Mouse (Mus musculus): ENCODE data around the gene Dbi. TPM values are rescaled to one million over a fixed set of nuclear protein-coding genes. Genes with fewer than 3 reads are reported as not detected.
A peak's percentile ranks its signal among the peaks of the same experiment; 100 is the strongest.

Gene Dbi
- polyA plus RNA-seq, 2 experiments: 340 to 662 TPM

DNA sequence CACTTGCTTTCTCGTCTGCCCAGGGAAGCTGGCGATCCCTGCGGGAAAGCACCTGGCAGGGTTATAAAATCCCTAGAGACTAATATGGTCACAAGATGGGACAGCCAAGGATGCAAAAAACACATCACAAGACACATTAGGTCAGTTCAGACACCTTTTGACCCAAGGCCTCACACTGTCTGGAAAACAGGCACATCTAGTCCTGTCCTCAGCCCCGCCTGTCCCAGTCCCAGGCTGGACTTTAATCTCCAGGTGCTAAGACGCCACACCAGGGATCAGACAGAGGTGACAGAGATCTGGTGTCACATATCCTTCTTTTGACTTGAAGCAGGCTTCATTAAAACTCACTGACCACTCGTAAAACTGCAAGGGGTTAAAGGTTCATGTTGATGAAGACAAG, 50.7 kb downstream of the Dbi start:
- Histone ChIP-seq H3K4me1 (replicated peaks; ENCODE audit: control insufficient read depth in 2 of 2, insufficient read depth in 2 of 2, low read length in 1 of 2) (peaks cover 0 to 10% of the 10 kb centered on the region in 2 experiments; a peak in 2 of 4 replicates), H3K27me3 (ENCODE audit: control insufficient read depth, insufficient read depth, low read length) (peaks cover 6% of the 10 kb centered on the region), H3K4me2 (ENCODE audit: low read depth) (no peak overlapping the region; the same call in 1 of the 2 replicates), H3K36me3 (replicated peaks; ENCODE audit: control insufficient read depth, insufficient read depth, low read depth) (no peaks in the 10 kb centered on the region), H3K9ac (replicated peaks) (no peak overlapping the region), H3K27ac (no peak overlapping the region), H3K9me3 (ENCODE audit: control insufficient read depth, low read length) (no peaks in the 10 kb centered on the region), H3K4me3 (ENCODE audit: insufficient read depth in 1 of 2, low read depth in 2 of 2, low read length in 2 of 2) (no peak overlapping the region)
- ATAC-seq (ENCODE audit: insufficient read depth) (no peak), DNase-seq (ENCODE audit: low read depth in 3 of 3, low spot score in 3 of 3) (no peak)
- TF ChIP-seq EP300 (IDR thresholded peaks at IDR 0.05; ENCODE audit: low read depth) (no peak), CTCF (IDR thresholded peaks at IDR 0.05; ENCODE audit: low read depth) (no peak)
- WGBS (ENCODE audit: insufficient replicate concordance): 57% methylated on average over 6 of the region's 6 CpGs

DNA sequence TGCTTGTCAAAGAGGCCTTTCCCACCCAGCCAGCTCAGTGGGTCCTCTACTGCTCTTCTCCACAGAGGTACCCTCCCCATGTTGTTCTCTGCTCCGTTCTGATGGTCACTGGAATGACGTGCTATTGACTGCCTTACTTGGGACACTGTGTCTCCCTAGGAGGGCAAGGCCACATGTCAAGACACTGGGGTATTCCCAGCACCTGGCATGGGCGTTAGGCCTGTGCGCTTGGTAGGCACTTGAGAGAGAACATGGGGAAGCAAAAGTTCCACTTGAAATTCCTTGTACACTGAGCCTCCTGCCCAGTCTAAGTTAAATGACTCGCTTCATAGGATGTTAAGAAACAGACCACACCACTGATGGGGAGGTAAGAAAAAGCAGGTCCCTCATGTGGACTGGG, 51.8 kb downstream of the Dbi start:
- Histone ChIP-seq H3K4me3 (ENCODE audit: insufficient read depth in 1 of 2, low read depth in 2 of 2, low read length in 2 of 2) (no peak overlapping the region), H3K4me2 (ENCODE audit: low read depth) (no peak overlapping the region), H3K36me3 (replicated peaks; ENCODE audit: control insufficient read depth, insufficient read depth, low read depth) (no peaks in the 10 kb centered on the region), H3K27ac (no peak overlapping the region), H3K27me3 (ENCODE audit: control insufficient read depth, insufficient read depth, low read length) (peaks cover 6% of the 10 kb centered on the region), H3K9ac (replicated peaks) (no peak overlapping the region), H3K4me1 (replicated peaks; ENCODE audit: control insufficient read depth in 2 of 2, insufficient read depth in 2 of 2, low read length in 1 of 2) (peaks cover 0 to 13% of the 10 kb centered on the region in 2 experiments; a peak in 2 of 4 replicates), H3K9me3 (ENCODE audit: control insufficient read depth, low read length) (no peaks in the 10 kb centered on the region)
- 59% methylated on average over 5 of the region's 5 CpGs for WGBS (ENCODE audit: insufficient replicate concordance)
- no peak for ATAC-seq (ENCODE audit: insufficient read depth)
- TF ChIP-seq CTCF (IDR thresholded peaks at IDR 0.05; ENCODE audit: low read depth) (no peak), EP300 (IDR thresholded peaks at IDR 0.05; ENCODE audit: low read depth) (no peak)
- no peak for DNase-seq (ENCODE audit: low read depth in 3 of 3, low spot score in 3 of 3)

DNA sequence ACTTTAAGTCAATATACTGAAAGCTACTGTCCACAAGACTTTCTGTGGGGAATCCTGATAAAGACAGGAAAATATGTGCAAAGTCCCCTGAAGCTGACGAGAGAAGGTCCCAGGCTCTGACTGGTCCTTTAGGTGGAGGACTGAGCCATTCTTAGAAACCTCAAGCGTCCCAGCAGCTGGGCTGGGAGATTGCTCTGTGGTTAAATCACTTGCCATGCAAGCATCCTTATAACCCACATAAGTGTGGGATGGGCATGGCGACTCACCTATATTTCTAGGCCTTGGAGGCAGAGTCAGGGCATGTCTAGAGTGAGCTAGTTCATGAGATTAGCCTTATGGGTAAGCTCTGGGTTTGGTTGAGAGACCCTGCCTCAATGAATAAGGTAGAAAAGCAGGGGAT, 54.3 kb downstream of the Dbi start:
- no peak overlapping the region for H3K27ac ChIP-seq
- 36% methylated on average over 3 of the region's 3 CpGs for WGBS (ENCODE audit: insufficient replicate concordance)
- H3K9ac ChIP-seq (replicated peaks): no peak overlapping the region
- no peaks in the 10 kb centered on the region for H3K9me3 ChIP-seq (ENCODE audit: control insufficient read depth, low read length)
- H3K4me3 ChIP-seq (ENCODE audit: insufficient read depth in 1 of 2, low read depth in 2 of 2, low read length in 2 of 2): no peak overlapping the region
- H3K4me1 ChIP-seq (replicated peaks; ENCODE audit: control insufficient read depth in 2 of 2, insufficient read depth in 2 of 2, low read length in 1 of 2): peaks cover 0 to 12% of the 10 kb centered on the region in 2 experiments; a peak in 2 of 4 replicates
- TF ChIP-seq CTCF (IDR thresholded peaks at IDR 0.05; ENCODE audit: low read depth): no peak
- TF ChIP-seq EP300 (IDR thresholded peaks at IDR 0.05; ENCODE audit: low read depth): no peak
- H3K27me3 ChIP-seq (ENCODE audit: control insufficient read depth, insufficient read depth, low read length): no peaks in the 10 kb centered on the region
- no peak overlapping the region for H3K4me2 ChIP-seq (ENCODE audit: low read depth)
- no peaks in the 10 kb centered on the region for H3K36me3 ChIP-seq (replicated peaks; ENCODE audit: control insufficient read depth, insufficient read depth, low read depth)
- ATAC-seq (ENCODE audit: insufficient read depth): no peak; the same call in 1 of the 2 replicates
- DNase-seq (ENCODE audit: low read depth in 3 of 3, low spot score in 3 of 3): no peak

DNA sequence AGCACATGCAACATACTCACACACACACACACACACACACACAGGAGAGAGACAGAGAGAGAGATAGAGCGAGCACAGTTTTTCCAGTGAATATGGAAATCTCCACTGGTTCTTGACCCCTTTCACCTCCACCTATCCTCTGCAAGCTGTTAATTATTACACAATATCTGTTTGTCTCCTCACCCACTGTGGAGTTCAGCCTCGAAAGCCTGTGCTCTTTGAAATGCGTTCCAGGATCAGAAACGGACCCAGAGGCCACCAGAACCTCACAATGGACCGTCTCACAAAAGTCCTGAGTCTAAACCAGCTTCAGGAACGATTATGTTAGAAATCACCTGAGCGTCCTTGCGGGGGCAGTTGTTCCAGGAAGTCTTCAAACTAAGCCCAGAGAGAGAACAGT, 54.7 kb downstream of the Dbi start:
- no peak for TF ChIP-seq CTCF (IDR thresholded peaks at IDR 0.05; ENCODE audit: low read depth)
- TF ChIP-seq EP300 (IDR thresholded peaks at IDR 0.05; ENCODE audit: low read depth): no peak
- Histone ChIP-seq H3K27me3 (ENCODE audit: control insufficient read depth, insufficient read depth, low read length) (no peaks in the 10 kb centered on the region), H3K27ac (no peak overlapping the region), H3K4me1 (replicated peaks; ENCODE audit: control insufficient read depth in 2 of 2, insufficient read depth in 2 of 2, low read length in 1 of 2) (peaks cover 0 to 12% of the 10 kb centered on the region in 2 experiments; a peak in 2 of 4 replicates), H3K4me3 (ENCODE audit: insufficient read depth in 1 of 2, low read depth in 2 of 2, low read length in 2 of 2) (no peak overlapping the region), H3K4me2 (ENCODE audit: low read depth) (no peak overlapping the region), H3K36me3 (replicated peaks; ENCODE audit: control insufficient read depth, insufficient read depth, low read depth) (no peaks in the 10 kb centered on the region), H3K9me3 (ENCODE audit: control insufficient read depth, low read length) (no peaks in the 10 kb centered on the region), H3K9ac (replicated peaks) (no peak overlapping the region)
- DNase-seq (ENCODE audit: low read depth in 3 of 3, low spot score in 3 of 3) (no peak), ATAC-seq (ENCODE audit: insufficient read depth) (peak; percentile 49; the same call in 1 of the 2 replicates)
- WGBS (ENCODE audit: insufficient replicate concordance): 59% methylated on average over 8 of the region's 8 CpGs

DNA sequence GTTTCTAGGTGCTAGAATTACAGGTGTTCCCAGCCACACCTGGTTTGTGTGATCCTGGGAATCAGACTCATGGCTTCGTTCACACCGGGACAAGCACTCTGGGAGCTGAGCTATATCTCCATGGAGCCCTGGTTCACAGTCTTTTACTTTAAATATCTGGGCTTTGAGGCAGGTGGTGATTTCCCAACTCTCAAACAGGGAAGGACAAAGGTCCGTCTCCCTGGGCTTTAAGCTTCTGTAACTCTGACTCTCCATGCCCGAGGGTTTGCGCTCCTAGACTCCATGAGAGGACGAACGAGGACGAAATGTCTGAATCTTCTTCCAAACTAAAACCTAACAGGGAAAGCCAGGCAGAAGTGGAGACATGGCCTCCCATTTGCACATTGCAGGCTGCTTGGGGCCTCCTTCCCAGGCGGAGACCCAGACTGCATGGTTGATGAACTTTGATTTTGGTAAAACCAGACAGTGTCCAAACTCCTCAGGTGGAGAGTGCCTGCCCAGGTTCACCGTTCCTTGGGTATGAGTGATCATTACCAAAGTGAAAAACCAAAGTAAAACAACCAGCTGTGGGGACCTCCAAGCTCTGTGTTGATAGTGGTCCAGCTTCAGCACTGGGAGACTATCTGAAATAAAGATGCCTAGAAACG, 56.7 kb downstream of the Dbi start:
- WGBS (ENCODE audit: insufficient replicate concordance): 65% methylated on average over 11 of the region's 11 CpGs
- Histone ChIP-seq H3K27ac (no peak overlapping the region), H3K36me3 (replicated peaks; ENCODE audit: control insufficient read depth, insufficient read depth, low read depth) (no peaks in the 10 kb centered on the region), H3K27me3 (ENCODE audit: control insufficient read depth, insufficient read depth, low read length) (no peaks in the 10 kb centered on the region), H3K9me3 (ENCODE audit: control insufficient read depth, low read length) (no peaks in the 10 kb centered on the region), H3K9ac (replicated peaks) (no peak overlapping the region), H3K4me2 (ENCODE audit: low read depth) (no peak overlapping the region), H3K4me1 (replicated peaks; ENCODE audit: control insufficient read depth in 2 of 2, insufficient read depth in 2 of 2, low read length in 1 of 2) (peaks cover 0 to 13% of the 10 kb centered on the region in 2 experiments; a peak in 2 of 4 replicates), H3K4me3 (ENCODE audit: insufficient read depth in 1 of 2, low read depth in 2 of 2, low read length in 2 of 2) (no peak overlapping the region)
- no peak for DNase-seq (ENCODE audit: low read depth in 3 of 3, low spot score in 3 of 3)
- ATAC-seq (ENCODE audit: insufficient read depth): no peak
- no peak for TF ChIP-seq CTCF (IDR thresholded peaks at IDR 0.05; ENCODE audit: low read depth)
- no peak for TF ChIP-seq EP300 (IDR thresholded peaks at IDR 0.05; ENCODE audit: low read depth)

Other genes starting within 250 kb of the Dbi start
- 2.8 and 2.9 TPM in 2 replicates for gene Tmem177, start 207.9 kb downstream of the Dbi start, polyA plus RNA-seq (2012; rRNA removed)
- 3.8 and 3.9 TPM in 2 replicates for gene Tmem177, start 207.9 kb downstream of the Dbi start, polyA plus RNA-seq (2014; fragmentation: Nextera tagmentation; extraction: Ambion mirVana)
- 0.03 TPM in 1 of 2 replicates, not detected in the other for gene Cfap221, start 123.8 kb downstream of the Dbi start, polyA plus RNA-seq (2012; rRNA removed)
- gene Cfap221, start 123.8 kb downstream of the Dbi start, polyA plus RNA-seq (2014; fragmentation: Nextera tagmentation; extraction: Ambion mirVana): 0.05 TPM in 1 of 2 replicates, not detected in the other
- 0.03 TPM in 1 of 2 replicates, not detected in the other for gene Sctr, start 114.2 kb downstream of the Dbi start, polyA plus RNA-seq (2012; rRNA removed)
- gene Sctr, start 114.2 kb downstream of the Dbi start, polyA plus RNA-seq (2014; fragmentation: Nextera tagmentation; extraction: Ambion mirVana): not detected in 2 replicates
- gene Tmem37, start 47.0 kb downstream of the Dbi start, polyA plus RNA-seq (2012; rRNA removed): 31.1 and 39.5 TPM in 2 replicates
- gene Tmem37, start 47.0 kb downstream of the Dbi start, polyA plus RNA-seq (2014; fragmentation: Nextera tagmentation; extraction: Ambion mirVana): 73.9 and 75.7 TPM in 2 replicates
- gene 3110009E18Rik, start 109 bp upstream of the Dbi start, polyA plus RNA-seq (2012; rRNA removed): 1.9 and 3.5 TPM in 2 replicates
- 9.6 and 10.4 TPM in 2 replicates for gene 3110009E18Rik, start 109 bp upstream of the Dbi start, polyA plus RNA-seq (2014; fragmentation: Nextera tagmentation; extraction: Ambion mirVana)
- 38.8 and 42.2 TPM in 2 replicates for gene Steap3, start 151.6 kb upstream of the Dbi start, polyA plus RNA-seq (2012; rRNA removed)
- 39.1 and 46.2 TPM in 2 replicates for gene Steap3, start 151.6 kb upstream of the Dbi start, polyA plus RNA-seq (2014; fragmentation: Nextera tagmentation; extraction: Ambion mirVana)
- not detected in 2 replicates for gene C1ql2, start 219.5 kb upstream of the Dbi start, polyA plus RNA-seq (2012; rRNA removed)
- gene C1ql2, start 219.5 kb upstream of the Dbi start, polyA plus RNA-seq (2014; fragmentation: Nextera tagmentation; extraction: Ambion mirVana): not detected in 2 replicates

All from liver, embryonic 14.5 days (tissue).